Mouse (Mus musculus): Measurements from ENCODE around the gene Lin7c.

The Lin7c gene

DNA sequence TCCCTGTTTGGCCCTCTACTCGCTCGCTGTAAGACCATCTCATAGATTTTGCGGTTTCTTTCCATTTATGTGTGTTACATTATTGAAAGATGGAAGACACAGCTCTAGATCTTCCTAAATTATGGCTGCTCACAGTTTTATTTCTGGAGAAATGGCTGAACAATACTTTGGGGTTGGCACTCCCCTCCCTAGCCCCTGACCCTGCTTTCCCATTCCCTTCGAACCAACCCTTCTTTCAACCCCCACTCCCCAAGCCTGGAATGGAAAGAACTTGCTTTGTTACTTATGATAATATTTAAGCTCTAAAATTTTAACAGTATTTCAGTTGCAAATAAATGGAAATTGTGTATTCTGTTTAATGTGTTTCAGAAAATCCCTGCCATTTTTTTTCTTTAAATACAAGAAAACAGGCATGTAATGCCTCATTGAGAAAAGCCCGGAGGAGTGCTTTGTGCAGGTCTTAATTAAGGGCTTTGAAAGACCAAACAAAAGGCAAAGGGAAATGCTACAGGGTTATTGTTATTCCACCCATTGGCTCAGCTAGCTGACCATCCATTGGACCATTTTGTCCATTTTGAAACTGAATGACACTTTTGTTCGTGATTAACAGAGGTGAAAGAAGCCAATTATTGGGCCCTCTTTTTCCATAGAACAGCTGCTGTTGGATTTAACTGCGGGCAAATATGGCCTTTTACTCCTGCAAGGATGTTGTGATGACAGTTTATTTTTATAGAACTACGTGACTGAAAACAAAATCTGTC is 52.3 kb downstream of the Lin7c start:
- CTCF ChIA-PET, result no interaction called here

DNA sequence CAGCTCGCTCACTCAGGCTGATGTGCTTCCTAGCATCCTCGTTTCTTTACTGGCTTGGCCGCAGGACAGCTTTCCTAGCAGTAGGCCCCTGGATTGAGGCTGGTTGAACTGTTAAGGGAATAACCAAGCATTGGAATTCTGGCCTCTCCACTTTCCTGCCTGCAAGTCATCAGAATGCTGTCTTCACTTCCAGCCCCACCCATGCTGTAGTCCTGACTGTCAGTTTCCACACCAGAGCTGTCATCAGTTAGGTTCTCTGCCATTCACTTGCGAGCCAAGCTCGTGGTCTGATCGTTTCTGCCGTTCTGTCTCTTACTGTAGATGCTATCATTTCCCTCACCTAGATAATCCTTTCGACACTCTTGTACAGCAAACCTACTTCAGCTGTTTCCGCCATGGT is 54.3 kb downstream of the Lin7c start:
- CTCF ChIA-PET, result no interaction called here

DNA sequence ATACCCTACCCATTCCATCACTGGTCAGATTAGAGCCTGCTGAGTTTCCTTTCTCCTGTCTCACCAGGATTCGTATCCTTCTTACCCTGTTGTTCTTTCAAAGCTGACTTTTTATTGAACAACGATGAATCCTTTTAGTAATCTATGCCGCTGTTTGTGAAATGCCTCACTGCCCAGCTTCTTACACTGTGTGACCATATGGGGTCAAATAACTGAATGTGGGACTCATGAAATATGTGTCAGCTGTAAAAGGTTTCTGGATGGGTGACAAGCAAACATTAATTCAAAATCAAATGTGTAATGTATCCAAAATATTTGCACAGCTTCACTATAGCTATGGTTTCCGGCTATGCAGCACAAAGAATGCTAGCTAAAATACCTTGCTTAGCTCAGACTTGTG is 54.9 kb downstream of the Lin7c start:
- CTCF ChIA-PET, result no interaction called here

DNA sequence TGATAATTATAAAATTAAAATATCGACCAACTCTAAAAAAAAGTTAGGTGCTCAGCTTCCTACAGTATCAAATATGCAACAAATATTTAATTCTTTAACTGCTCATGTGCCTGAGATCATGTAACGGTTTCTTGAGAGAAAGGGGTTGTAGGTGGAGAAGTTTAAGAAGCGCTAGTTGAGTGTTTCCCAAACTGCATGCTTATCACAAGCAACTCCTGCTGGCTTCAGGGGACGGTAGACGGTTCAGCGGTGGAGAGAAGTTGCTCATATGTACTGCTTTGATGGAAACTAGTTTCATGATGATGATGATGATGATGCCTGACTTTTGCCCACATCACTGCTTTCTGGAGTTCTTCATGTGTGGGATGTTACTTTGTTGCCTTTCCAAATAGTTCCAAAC is 55.8 kb downstream of the Lin7c start:
- CTCF ChIA-PET, result no interaction called here

DNA sequence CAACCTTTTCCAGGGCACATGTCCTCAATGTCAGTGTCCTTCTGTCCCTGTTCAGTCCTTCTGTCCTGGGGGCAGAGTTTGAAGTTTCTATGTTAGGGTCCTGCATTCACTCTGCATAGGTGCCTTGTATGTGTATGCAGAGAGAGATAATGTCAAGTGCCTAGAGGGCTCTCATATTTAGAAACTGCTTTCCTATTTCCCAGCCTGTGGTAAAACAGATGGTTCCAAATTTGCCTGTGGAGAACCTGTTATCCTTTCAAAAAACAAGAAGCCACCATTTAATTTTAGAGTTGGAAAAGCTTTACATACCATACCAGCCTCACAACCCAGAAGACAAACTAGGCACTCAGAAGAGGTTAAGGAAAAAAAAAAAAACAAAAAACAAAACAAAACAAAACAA is 58.9 kb downstream of the Lin7c start:
- CTCF ChIA-PET, result no interaction called here

DNA sequence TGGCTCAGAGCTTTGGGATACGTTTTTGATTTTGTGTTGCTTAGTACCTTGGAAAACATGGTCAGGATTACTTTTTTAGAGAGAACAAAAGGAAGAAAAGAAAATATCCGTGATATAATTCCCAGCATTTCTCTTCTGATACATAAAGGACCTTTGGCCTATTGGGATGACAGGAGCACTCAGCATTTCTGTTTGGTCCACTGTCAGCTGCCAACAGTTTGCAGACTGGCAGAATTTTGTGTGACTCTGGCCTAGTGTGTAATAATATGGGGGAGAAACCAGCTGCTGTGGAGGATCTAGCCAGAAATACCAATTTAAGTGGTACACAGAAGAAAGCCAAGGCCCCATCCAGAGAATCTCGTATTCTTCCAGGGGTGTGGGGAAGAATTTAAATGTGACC is 59.7 kb downstream of the Lin7c start:
- CTCF ChIA-PET, result no interaction called here
